Mouse (Mus musculus) kidney, adult 2 months (tissue): Measurements from ENCODE around the gene Ctnnb1. TPM values are rescaled to one million over a fixed set of nuclear protein-coding genes. Genes with fewer than 3 reads are reported as not detected.

Experiments
- DNase-seq: peaks from one replicate; pipeline ENCODE4 v3.0.0; 2021
- H3K27ac ChIP-seq: fragments of 200-500 bp; 2 replicates; pipeline ENCODE4 v1.5.1; 2012; ENCODE audit warnings: low read depth, low read length, control low read depth, inconsistent platforms; ENCODE audit not compliant: insufficient read depth
- H3K27me3 ChIP-seq: fragments of 200-500 bp; replicated peaks from 2 replicates; pipeline ENCODE4 v1.6.1; 2012; ENCODE audit warnings: mild to moderate bottlenecking, moderate library complexity, low read length, inconsistent platforms; ENCODE audit not compliant: control insufficient read depth, insufficient read depth
- H3K36me3 ChIP-seq: fragments of 200-500 bp; 2 replicates; pipeline ENCODE4 v1.6.1; 2012; ENCODE audit warnings: mild to moderate bottlenecking, moderate library complexity, low read length, inconsistent platforms; ENCODE audit not compliant: control insufficient read depth, insufficient read depth
- H3K4me1 ChIP-seq: fragments of 200-500 bp; 2 replicates; pipeline ENCODE4 v1.6.1; 2011; ENCODE audit warnings: low read length; ENCODE audit not compliant: control insufficient read depth, insufficient read depth
- H3K4me3 ChIP-seq: fragments of 200-500 bp; 2 replicates; pipeline ENCODE4 v1.5.1; 2011; ENCODE audit warnings: mild to moderate bottlenecking, low read depth, low read length, control low read depth; ENCODE audit not compliant: insufficient read depth
- CTCF ChIP-seq: fragments of 200-500 bp; conservative IDR thresholded peaks from 2 replicates; pipeline ENCODE4 v1.5.1; 2011; ENCODE audit warnings: low read depth, mild to moderate bottlenecking, control low read depth, low read length, moderate library complexity, mixed read lengths; ENCODE audit not compliant: insufficient read depth, insufficient read length
- POLR2A ChIP-seq: fragments of 200-500 bp; IDR thresholded peaks from one replicate; pipeline ENCODE4 v1.6.1; 2011; ENCODE audit warnings: low read depth, low read length, control low read depth
- WGBS: fragments of 180-500 bp; shearing (Covaris S2); methylation state at CpG from one replicate; pipeline ENCODE4 v1.1.7; 2018; 5-methylcytosine and 5-hydroxymethylcytosine counted together
- polyA plus RNA-seq: library from polyadenylated mRNA; depleted of rRNA; stranded (reverse); fragments of >200 nt; gene quantifications from 2 replicates; pipeline ENCODE4 v1.2.3, GENCODE M21; 2012

Gene Ctnnb1
- polyA plus RNA-seq, 1 experiment = 156 TPM

DNA sequence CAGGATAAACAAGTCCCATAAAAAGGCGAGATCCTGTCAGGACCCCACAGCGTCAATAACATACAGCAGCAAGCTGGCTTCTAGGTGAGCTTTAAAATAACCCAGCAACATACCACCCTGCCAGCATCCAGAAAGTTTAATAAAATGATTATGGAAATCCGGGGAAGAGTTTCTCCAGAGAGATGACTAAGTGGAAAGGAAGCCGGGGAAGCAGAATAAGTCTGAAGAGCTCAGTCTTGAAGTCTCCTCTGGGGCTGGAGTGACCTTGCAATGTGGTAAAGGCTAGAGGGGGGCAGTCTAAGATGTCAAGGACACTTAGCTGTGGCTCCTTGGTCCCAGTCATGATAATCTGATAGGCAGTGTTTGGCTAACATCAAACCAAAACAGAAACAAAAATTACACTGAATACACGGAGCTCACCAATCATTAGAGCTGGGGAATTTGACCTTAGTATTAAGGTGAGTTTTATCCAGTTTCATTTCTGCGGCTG, 44.1 kb downstream of the Ctnnb1 start:
- H3K4me1 ChIP-seq = peaks cover 8% of the 10 kb centered on the region; the same call in 1 of the 2 replicates
- 36% methylated on average over 6 of the region's 6 CpGs for WGBS
- no peaks in the 10 kb centered on the region for H3K36me3 ChIP-seq
- H3K27ac ChIP-seq = peak overlapping the region; percentile 54
- DNase-seq = no peak
- H3K27me3 ChIP-seq = no peaks in the 10 kb centered on the region
- TF ChIP-seq CTCF (no peak), POLR2A (no peak)
- H3K4me3 ChIP-seq = no peak overlapping the region

DNA sequence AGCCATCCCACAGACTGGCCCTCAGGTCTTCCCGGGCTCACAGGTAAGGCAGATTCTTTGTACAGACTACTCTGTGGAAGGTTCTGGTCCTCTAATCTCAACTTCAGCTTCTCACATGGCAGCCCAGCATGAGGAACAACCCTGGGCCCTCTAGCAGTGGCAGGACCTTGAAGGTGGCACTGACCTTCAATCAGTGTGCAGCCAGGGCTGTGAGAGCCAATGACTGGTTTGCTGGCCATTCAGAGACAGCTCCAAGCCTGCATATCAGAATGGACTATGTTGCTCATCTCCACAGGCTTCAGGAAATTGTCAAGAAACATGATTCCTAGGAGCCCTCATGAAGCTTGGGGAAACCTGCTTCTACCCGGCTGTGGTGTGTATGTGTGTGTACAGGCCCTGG, 45.2 kb downstream of the Ctnnb1 start:
- Histone ChIP-seq H3K36me3 (no peaks in the 10 kb centered on the region), H3K27me3 (no peaks in the 10 kb centered on the region), H3K4me3 (no peak overlapping the region), H3K27ac (no peak overlapping the region), H3K4me1 (peaks cover 8% of the 10 kb centered on the region; the same call in 1 of the 2 replicates)
- no peak for DNase-seq
- WGBS = 89% methylated on average over 2 of the region's 2 CpGs
- TF ChIP-seq CTCF (no peak), POLR2A (no peak)

DNA sequence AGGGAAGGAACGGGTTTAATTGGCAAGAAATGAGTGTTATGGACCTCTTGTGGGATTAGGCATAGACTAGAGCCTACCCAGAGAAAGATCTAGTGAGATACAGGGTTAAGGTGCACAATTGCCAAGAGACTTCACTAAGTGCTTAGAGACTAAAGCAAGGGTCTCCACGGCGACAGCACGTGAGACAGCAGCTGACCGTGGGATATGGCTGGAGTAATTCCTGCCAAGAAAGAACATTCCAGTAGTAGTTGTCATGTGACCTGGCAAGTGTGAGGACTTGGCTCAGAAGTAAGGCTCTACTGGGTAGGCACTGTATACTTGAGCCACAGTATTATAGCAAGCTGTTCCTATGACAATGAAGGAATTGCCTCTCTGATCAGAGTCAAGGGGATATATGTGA, 47.1 kb downstream of the Ctnnb1 start:
- 23% methylated on average over 5 of the region's 5 CpGs for whole genome bisulfite sequencing
- Histone ChIP-seq H3K4me1 (peaks cover 8% of the 10 kb centered on the region; the same call in 1 of the 2 replicates), H3K36me3 (no peaks in the 10 kb centered on the region), H3K27ac (0 out of 2 replicates have a peak overlapping the region, but pooled peaks have one; percentile 24), H3K4me3 (no peak overlapping the region), H3K27me3 (no peaks in the 10 kb centered on the region)
- TF ChIP-seq POLR2A (no peak), CTCF (no peak)
- DNase-seq = peak; percentile 75

DNA sequence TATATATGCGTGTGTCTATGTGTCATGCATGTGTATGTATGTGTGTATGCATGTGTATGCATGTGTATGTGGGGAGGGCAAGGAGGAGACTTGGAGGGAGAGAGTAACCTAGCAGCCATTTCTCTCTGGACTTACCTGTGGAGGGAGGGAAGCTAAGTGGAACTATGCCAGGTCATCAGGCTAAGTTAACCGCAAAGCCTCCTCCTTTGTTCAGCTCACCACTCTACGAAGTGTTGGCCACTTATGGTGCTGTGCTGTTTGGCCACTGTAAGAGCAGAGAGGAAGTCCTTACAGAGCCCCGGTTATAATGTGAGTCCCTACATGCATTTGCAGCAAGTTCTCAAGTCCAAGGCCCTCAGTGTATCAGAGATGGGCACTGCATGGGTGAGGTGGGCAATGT, 47.8 kb downstream of the Ctnnb1 start:
- 91% methylated on average over 4 of the region's 4 CpGs for WGBS
- DNase-seq = no peak
- no peak for TF ChIP-seq POLR2A
- no peak for TF ChIP-seq CTCF
- no peaks in the 10 kb centered on the region for H3K36me3 ChIP-seq
- H3K4me1 ChIP-seq = peaks cover 8% of the 10 kb centered on the region; the same call in 1 of the 2 replicates
- no peak overlapping the region for H3K4me3 ChIP-seq
- H3K27me3 ChIP-seq = no peaks in the 10 kb centered on the region
- H3K27ac ChIP-seq = no peak overlapping the region

DNA sequence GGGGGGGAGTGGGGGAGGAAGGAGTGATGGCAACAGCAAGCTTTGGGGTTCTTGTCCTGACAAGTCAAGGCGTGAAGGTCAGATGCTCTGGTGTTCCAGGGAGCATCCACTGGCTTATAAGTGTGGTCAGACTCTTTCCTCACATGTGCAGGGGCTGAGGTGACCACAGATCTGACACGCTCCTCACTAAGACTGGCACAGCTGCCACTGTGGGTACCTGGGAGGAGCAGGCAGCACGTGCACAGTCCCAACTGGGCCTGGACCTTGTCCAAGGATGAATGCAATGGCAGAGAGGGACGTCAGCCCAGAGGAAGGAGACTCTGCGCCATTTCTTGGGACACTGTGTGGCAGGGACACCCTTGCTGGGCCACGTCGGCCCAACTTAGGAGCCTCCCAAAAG, 52.8 kb downstream of the Ctnnb1 start:
- TF ChIP-seq CTCF (no peak), POLR2A (no peak)
- H3K27ac ChIP-seq = no peak overlapping the region
- H3K4me1 ChIP-seq = peaks cover 8% of the 10 kb centered on the region; the same call in 1 of the 2 replicates
- 87% methylated on average over 7 of the region's 7 CpGs for WGBS
- no peak overlapping the region for H3K4me3 ChIP-seq
- H3K36me3 ChIP-seq = no peaks in the 10 kb centered on the region
- DNase-seq = no peak
- H3K27me3 ChIP-seq = no peaks in the 10 kb centered on the region

DNA sequence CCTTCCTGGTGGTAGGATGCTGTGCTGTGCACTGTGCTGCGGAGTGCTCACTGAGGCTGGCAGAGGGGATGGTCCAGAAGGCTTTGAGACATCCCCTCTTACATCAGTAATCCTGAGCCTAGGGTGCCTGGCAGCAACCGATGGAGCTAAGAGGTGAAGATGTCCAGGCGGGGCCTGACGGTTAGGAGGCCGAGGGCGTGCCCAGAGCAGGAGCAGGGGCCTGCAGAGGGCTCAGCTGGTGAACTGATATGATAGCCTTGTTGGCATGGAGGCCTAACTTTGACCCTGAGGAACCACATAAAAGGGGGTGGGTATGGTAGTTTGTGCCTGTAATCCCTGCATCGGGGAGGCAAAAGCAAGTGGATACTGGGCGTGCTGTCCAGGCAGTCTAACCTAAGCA, 54.8 kb downstream of the Ctnnb1 start:
- H3K4me1 ChIP-seq = peaks cover 8% of the 10 kb centered on the region; the same call in 1 of the 2 replicates
- no peak overlapping the region for H3K27ac ChIP-seq
- no peak for DNase-seq
- no peak for TF ChIP-seq CTCF
- TF ChIP-seq POLR2A = no peak
- no peaks in the 10 kb centered on the region for H3K36me3 ChIP-seq
- H3K27me3 ChIP-seq = no peaks in the 10 kb centered on the region
- 93% methylated on average over 8 of the region's 8 CpGs for WGBS
- H3K4me3 ChIP-seq = no peak overlapping the region

DNA sequence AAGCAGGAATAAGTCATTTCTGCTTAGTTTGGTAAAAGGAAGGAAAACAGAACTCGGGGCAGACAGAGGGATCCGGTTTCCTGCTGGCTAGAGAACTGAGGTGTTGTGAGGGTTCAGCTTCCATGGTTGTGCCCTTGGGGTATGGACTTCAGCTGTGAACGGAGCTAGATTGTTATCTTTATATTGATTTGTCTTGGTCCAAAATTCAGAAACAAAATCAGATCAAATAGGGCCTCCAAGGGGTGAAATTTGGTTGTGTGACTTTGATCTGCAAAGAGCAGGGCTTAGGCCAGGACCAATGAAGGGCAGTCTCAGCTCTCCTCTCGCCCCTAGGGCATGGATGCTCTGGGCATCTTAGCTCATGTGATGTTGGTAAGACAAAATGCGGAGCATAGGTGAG, 55.5 kb downstream of the Ctnnb1 start:
- DNase-seq = no peak
- WGBS = 69% methylated on average over 5 of the region's 5 CpGs
- Histone ChIP-seq H3K27me3 (no peaks in the 10 kb centered on the region), H3K27ac (no peak overlapping the region), H3K36me3 (no peaks in the 10 kb centered on the region), H3K4me3 (no peak overlapping the region), H3K4me1 (peaks cover 8% of the 10 kb centered on the region; the same call in 1 of the 2 replicates)
- TF ChIP-seq POLR2A (no peak), CTCF (no peak)
